Mouse (Mus musculus): ENCODE measurements around the gene Exoc6b.

- TF ChIP-seq POLR2A (IDR thresholded peaks at IDR 0.05; ENCODE audit: borderline replicate concordance, control insufficient read depth, low read depth, low read length) (no peak), CTCF (IDR thresholded peaks at IDR 0.05; ENCODE audit: control insufficient read depth, insufficient read depth, low read length) (peak; percentile 65)
These were observed 31.6 kb downstream of the Exoc6b start for GRCm38 (mm10) chr6:85037677-85038076.

Data from bone marrow, adult 2 months (tissue).